Mouse (Mus musculus): ENCODE data around the gene Insl3. TPM values are rescaled to one million over a fixed set of nuclear protein-coding genes. Genes with fewer than 3 reads are reported as not detected.
A peak's percentile ranks its signal among the peaks of the same experiment; 100 is the strongest.

Gene Insl3
- polyA plus RNA-seq, 1 experiment from 2014 or later = 1.1 TPM

DNA sequence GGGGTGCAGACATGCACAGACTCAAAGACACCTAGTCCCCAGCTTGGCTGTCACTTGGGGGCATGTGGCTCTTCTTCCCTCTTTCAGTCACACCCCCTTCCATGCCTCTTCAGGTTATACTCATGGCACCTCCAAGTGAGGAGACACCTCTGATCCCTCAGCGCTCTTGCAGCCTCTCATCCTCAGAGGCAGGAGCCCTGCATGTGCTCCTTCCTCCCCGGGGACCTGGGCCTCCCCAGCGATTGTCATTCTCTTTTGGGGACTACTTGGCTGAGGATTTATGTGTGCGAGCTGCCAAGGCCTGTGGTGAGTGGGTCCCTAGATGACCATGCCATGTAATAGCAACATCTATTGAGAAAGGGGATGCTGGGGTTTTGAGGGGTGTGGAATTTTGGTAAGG, 10.8 kb upstream of the Insl3 start:
- ATAC-seq (ENCODE audit: low read depth) (no peak), DNase-seq (no peak)
- Histone ChIP-seq H3K4me2 (no peak overlapping the region), H3K36me3 (no peaks in the 10 kb centered on the region), H3K4me3 (replicated peaks) (no peak overlapping the region), H3K27ac (no peak overlapping the region), H3K4me1 (replicated peaks) (peaks cover 32% of the 10 kb centered on the region), H3K27me3 (peaks cover 42% of the 10 kb centered on the region), H3K9me3 (replicated peaks) (no peaks in the 10 kb centered on the region), H3K9ac (no peak overlapping the region)
- 66% methylated on average over 4 of the region's 4 CpGs for WGBS (ENCODE audit: insufficient replicate concordance)

DNA sequence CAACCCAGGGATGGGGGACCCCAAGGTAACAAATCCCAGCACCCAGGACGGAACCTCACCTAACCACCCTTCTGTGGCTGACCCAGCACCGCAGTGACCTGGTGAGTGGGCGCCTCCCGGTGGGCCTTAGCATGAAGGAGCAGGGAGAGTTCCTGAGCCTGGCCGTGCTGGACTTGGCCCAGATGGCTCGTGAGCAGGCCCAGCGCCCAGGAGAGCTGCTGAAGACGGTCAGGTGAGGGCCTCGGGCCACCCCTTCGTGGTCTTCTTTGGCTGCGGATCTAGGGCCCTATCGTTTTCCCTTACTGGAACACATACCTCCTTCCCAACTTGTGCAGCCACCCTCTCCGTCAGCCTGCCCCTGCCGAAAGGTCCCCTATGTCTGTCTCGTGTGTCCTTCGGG, 9.9 kb upstream of the Insl3 start:
- Histone ChIP-seq H3K4me3 (replicated peaks) (peak overlapping the region; percentile 25; the same call in 1 of the 2 replicates), H3K9me3 (replicated peaks) (no peaks in the 10 kb centered on the region), H3K4me2 (peak overlapping the region; percentile 32; the same call in 1 of the 2 replicates), H3K36me3 (no peaks in the 10 kb centered on the region), H3K9ac (no peak overlapping the region), H3K27me3 (peaks cover 51% of the 10 kb centered on the region), H3K27ac (no peak overlapping the region), H3K4me1 (replicated peaks) (peaks cover 32% of the 10 kb centered on the region)
- no peak for DNase-seq
- no peak for ATAC-seq (ENCODE audit: low read depth)
- 72% methylated on average over 16 of the region's 16 CpGs for WGBS (ENCODE audit: insufficient replicate concordance)

DNA sequence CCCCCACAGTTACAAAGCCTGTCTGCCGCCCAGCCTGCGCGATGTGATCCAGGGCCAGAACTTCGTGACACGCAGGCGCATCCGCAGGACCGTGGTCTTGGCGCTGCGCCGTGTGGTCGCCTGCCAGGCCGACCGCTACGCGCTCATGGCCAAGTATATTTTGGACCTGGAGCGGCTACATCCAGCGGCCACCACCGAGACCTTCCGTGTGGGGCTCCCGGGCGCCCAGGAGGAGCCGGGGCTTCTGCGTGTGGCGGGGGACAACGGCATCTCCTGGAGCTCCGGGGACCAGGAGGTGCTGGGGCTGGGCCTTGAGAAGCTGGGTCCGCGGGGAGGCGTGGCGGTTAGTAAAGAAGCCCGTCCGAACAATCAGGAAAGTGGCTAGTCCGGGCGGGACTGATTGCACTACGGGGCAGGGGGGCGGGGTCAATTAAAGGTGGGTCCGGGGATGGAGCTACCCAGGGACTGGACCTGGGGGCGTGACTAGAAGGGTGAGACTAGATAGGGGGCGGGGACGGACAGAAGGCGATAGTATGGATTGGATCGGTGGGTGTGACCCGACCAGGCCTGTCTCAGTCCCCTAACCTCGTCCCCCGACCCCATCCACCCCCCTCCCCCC, 9.4 kb upstream of the Insl3 start:
- ATAC-seq (ENCODE audit: low read depth) (no peak), DNase-seq (no peak)
- Histone ChIP-seq H3K36me3 (no peaks in the 10 kb centered on the region), H3K4me2 (peak overlapping the region; percentile 32), H3K9me3 (replicated peaks) (no peaks in the 10 kb centered on the region), H3K27me3 (peaks cover 57% of the 10 kb centered on the region), H3K4me1 (replicated peaks) (peaks cover 32% of the 10 kb centered on the region), H3K4me3 (replicated peaks) (peak overlapping the region; percentile 25), H3K9ac (no peak overlapping the region), H3K27ac (no peak overlapping the region)
- 59% methylated on average over 46 of the region's 46 CpGs for WGBS (ENCODE audit: insufficient replicate concordance)

DNA sequence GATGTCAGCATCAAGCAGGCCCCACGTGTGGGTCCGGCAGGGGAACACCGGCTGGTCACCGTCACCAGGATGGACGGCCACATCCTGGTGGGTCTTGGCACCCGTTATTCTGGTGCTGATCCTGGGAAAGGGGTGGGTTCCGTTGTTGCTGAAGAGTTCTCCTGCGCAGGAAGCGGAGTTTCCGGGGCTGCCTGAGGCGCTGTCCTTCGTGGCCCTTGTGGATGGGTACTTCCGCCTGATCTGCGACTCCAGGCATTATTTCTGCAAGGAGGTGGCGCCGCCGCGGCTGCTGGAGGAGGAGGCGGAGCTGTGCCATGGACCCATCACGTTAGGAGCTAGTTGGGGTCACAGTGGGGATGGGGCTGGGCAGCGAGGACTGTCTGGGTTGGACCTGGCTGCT, 8.5 kb upstream of the Insl3 start:
- Histone ChIP-seq H3K9ac (no peak overlapping the region), H3K36me3 (no peaks in the 10 kb centered on the region), H3K4me3 (replicated peaks) (no peak overlapping the region), H3K4me1 (replicated peaks) (peaks cover 29% of the 10 kb centered on the region), H3K9me3 (replicated peaks) (no peaks in the 10 kb centered on the region), H3K27me3 (peaks cover 65% of the 10 kb centered on the region), H3K4me2 (no peak overlapping the region), H3K27ac (no peak overlapping the region)
- DNase-seq (no peak), ATAC-seq (ENCODE audit: low read depth) (no peak)
- 55% methylated on average over 21 of the region's 21 CpGs for WGBS (ENCODE audit: insufficient replicate concordance)

DNA sequence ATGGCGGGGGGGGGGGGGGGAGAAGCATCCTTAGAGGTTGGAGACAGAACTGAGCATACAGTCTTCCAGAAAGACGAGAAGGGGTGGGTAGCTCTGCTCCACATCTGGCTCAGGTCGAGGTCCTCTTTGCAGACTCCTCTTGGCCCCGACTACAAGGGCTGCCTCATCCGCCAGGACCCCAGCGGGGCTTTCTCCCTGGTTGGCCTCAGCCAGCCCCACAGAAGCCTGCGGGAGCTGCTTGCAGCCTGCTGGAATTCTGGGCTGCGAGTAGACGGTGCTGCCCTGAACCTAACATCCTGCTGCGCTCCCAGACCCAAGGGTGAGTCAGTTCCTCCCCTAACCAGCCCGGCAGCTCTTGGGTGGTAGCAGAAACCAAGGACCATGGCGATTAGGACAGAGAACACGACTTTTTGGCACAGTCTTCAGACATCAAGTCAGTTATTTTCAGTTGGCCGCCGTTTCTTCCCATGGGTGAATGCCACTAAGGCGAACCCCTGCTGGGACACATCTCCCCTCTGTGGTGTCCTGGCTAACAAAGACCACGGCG, 7.6 kb upstream of the Insl3 start:
- Histone ChIP-seq H3K27me3 (peaks cover 75% of the 10 kb centered on the region), H3K9me3 (replicated peaks) (no peaks in the 10 kb centered on the region), H3K4me2 (no peak overlapping the region), H3K27ac (no peak overlapping the region), H3K36me3 (no peaks in the 10 kb centered on the region), H3K4me3 (replicated peaks) (no peak overlapping the region), H3K4me1 (replicated peaks) (peaks cover 23% of the 10 kb centered on the region), H3K9ac (no peak overlapping the region)
- 64% methylated on average over 18 of the region's 18 CpGs for WGBS (ENCODE audit: insufficient replicate concordance)
- no peak for ATAC-seq (ENCODE audit: low read depth)
- DNase-seq = no peak

DNA sequence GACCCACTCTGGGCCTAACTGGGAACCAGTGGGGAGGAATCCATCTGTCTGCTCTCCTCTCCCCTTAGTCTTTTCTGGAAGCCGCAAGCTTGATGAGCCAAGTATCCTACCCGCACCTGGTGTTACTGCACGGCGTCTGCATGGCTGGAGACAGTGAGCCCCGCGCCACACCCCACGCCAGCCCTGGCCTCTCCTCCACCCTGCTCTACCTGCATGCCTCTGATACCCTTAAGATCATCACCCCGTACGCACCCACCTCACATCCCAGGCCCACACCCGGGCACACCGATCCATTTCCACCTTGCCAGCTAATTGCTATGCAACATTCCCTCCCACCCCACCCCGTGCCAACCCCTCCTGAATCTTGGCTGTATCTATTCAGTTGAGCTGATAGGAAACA, 6.2 kb upstream of the Insl3 start:
- Histone ChIP-seq H3K27me3 (peaks cover 89% of the 10 kb centered on the region), H3K4me1 (replicated peaks) (peaks cover 9% of the 10 kb centered on the region), H3K9ac (no peak overlapping the region), H3K27ac (no peak overlapping the region), H3K4me3 (replicated peaks) (no peak overlapping the region), H3K4me2 (no peak overlapping the region), H3K9me3 (replicated peaks) (no peaks in the 10 kb centered on the region), H3K36me3 (no peaks in the 10 kb centered on the region)
- ATAC-seq (ENCODE audit: low read depth) (no peak), DNase-seq (no peak)
- 81% methylated on average over 12 of the region's 12 CpGs for WGBS (ENCODE audit: insufficient replicate concordance)

DNA sequence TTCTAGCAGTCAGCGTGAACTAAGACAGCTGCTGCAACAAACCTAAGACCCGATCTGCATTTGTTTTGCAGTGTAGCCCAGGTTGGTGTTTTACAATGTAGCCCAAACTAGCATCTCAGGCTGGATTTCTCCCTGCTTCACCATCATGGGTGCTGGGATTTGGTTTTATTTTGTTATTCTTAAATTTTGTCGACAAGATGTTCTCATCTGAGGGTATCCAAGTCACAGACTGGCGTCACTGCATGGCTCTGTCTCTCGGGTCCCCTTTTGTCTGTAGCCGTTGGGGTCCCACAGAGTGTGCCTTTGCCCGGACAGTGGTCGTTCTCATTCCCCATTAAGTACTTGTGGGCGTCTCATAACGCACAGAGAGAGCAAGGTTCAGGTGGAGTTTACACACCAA, 4.3 kb upstream of the Insl3 start:
- no peak overlapping the region for H3K4me2 ChIP-seq
- DNase-seq (no peak), ATAC-seq (ENCODE audit: low read depth) (no peak)
- peaks cover 93% of the 10 kb centered on the region for H3K27me3 ChIP-seq
- H3K4me1 ChIP-seq (replicated peaks) = peaks cover 4% of the 10 kb centered on the region; the same call in 1 of the 2 replicates
- WGBS (ENCODE audit: insufficient replicate concordance) = 71% methylated on average over 10 of the region's 10 CpGs
- H3K9me3 ChIP-seq (replicated peaks) = no peaks in the 10 kb centered on the region
- H3K4me3 ChIP-seq (replicated peaks) = no peak overlapping the region
- no peak overlapping the region for H3K9ac ChIP-seq
- no peaks in the 10 kb centered on the region for H3K36me3 ChIP-seq
- no peak overlapping the region for H3K27ac ChIP-seq

DNA sequence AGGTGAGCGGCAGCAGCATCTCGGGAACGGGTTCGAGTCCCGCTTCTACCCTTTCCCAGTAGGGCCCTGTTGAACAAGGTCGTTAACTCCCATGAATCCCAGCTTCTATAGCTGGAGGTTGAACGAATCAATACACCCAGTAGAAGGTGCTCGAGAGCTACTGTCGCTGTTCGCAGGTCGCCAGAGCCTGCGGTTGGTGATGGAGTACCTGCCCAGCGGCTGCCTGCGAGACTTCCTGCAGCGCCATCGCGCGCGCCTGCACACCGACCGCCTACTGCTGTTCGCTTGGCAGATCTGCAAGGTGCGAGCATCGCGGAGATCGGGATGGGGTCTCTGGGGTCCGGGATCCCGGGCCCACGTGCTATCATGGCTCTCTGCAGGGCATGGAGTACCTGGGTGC, 3.4 kb upstream of the Insl3 start:
- Histone ChIP-seq H3K9ac (no peak overlapping the region), H3K9me3 (replicated peaks) (no peaks in the 10 kb centered on the region), H3K36me3 (no peaks in the 10 kb centered on the region), H3K4me3 (replicated peaks) (no peak overlapping the region), H3K27ac (no peak overlapping the region), H3K4me1 (replicated peaks) (peaks cover 4% of the 10 kb centered on the region; the same call in 1 of the 2 replicates), H3K4me2 (no peak overlapping the region), H3K27me3 (peaks cover 97% of the 10 kb centered on the region)
- ATAC-seq (ENCODE audit: low read depth) (no peak), DNase-seq (no peak)
- 57% methylated on average over 29 of the region's 29 CpGs for WGBS (ENCODE audit: insufficient replicate concordance)

DNA sequence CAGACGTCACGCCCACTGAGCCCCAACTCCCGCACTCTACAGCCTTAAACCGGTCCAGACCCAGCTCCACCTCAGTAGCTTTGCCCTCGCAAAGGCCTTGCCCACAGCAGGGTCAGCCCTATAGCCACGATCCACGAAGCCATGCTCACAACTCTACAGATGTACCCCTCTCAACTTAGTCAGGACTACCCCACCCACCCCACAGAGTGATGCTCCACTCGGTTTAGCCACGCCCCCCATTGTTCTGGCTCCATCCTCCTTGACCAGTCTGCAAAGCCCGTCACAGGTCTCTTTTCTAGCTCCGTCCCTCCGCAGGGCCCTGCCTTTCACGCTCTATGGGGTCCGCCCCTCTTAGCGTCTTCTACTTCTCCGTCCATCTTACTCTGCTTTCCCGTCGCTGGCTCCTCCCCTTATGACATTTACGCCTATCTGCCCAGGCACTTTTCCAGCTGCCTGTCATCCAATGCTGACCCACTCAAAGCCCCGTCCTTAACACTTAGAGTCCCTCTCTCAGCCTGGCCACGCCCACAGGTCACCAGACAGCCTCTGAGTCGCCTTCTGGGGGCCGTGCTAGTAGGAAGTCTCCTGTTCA, 2.8 kb upstream of the Insl3 start:
- Histone ChIP-seq H3K27me3 (peaks cover 99% of the 10 kb centered on the region), H3K9ac (no peak overlapping the region), H3K36me3 (no peaks in the 10 kb centered on the region), H3K4me2 (no peak overlapping the region), H3K4me3 (replicated peaks) (no peak overlapping the region), H3K4me1 (replicated peaks) (peaks cover 4% of the 10 kb centered on the region; the same call in 1 of the 2 replicates), H3K9me3 (replicated peaks) (no peaks in the 10 kb centered on the region), H3K27ac (no peak overlapping the region)
- no peak for DNase-seq
- peak; percentile 38; the same call in 1 of the 2 replicates for ATAC-seq (ENCODE audit: low read depth)
- WGBS (ENCODE audit: insufficient replicate concordance) = 30% methylated on average over 23 of the region's 23 CpGs

DNA sequence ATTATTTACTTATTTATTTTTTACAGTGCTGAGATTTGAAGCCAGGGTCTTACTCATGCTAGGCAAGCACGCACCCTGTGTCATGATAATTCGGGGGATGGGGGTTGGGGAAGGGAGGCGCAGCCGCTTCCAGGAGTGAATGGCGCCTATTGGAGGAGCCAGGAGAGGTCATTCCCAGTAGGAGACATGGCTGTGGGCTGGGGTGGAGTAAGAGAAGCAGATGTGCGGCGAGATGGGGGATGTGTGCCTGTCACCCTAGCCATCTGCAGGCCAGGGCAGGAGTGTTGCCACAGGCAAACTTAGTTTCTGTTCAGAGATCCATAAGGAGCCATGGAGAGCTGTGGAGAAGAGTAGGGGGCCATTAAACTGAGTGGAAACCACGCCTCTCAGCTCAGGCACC, 1.4 kb upstream of the Insl3 start:
- H3K9me3 ChIP-seq (replicated peaks) = no peaks in the 10 kb centered on the region
- H3K27ac ChIP-seq = no peak overlapping the region
- 25% methylated on average over 8 of the region's 8 CpGs for WGBS (ENCODE audit: insufficient replicate concordance)
- ATAC-seq (ENCODE audit: low read depth) = no peak
- H3K4me3 ChIP-seq (replicated peaks) = no peak overlapping the region
- H3K36me3 ChIP-seq = no peaks in the 10 kb centered on the region
- H3K9ac ChIP-seq = no peak overlapping the region
- H3K4me1 ChIP-seq (replicated peaks) = peaks cover 4% of the 10 kb centered on the region; the same call in 1 of the 2 replicates
- no peak overlapping the region for H3K4me2 ChIP-seq
- H3K27me3 ChIP-seq = peaks cover 100% of the 10 kb centered on the region
- DNase-seq = no peak

DNA sequence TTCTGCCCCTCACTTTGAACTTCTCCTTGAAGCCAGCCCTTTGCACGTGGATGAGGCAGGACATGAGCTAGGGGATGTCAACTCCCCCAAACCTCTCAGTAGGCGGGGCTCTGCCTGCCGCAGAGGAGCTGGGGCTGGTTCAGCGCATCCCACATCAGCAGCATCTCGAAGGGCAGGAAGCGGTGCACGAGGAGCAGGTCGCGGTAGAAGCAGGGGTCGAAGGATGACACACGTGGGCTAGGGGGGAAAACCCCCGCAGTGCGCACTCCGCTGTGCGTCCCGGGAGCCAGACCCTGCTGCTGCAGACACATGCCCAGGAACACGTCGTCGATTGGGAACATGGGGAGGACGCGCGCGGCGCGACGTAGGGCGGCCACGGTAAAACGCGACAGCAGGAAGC, 3.5 kb downstream of the Insl3 start:
- H3K9me3 ChIP-seq (replicated peaks) = no peaks in the 10 kb centered on the region
- peaks cover 7% of the 10 kb centered on the region for H3K4me1 ChIP-seq (replicated peaks)
- no peak overlapping the region for H3K4me3 ChIP-seq (replicated peaks)
- H3K36me3 ChIP-seq = no peaks in the 10 kb centered on the region
- 7% methylated on average over 30 of the region's 30 CpGs for WGBS (ENCODE audit: insufficient replicate concordance)
- no peak overlapping the region for H3K9ac ChIP-seq
- no peak overlapping the region for H3K4me2 ChIP-seq
- peaks cover 91% of the 10 kb centered on the region for H3K27me3 ChIP-seq
- H3K27ac ChIP-seq = no peak overlapping the region
- no peak for DNase-seq
- ATAC-seq (ENCODE audit: low read depth) = no peak; the same call in 1 of the 2 replicates
